Mouse (Mus musculus): ENCODE measurements around the gene Usp17lb.

- no peak for TF ChIP-seq CTCF (conservative IDR thresholded peaks at IDR 0.05; ENCODE audit: low read length)
- no peak for TF ChIP-seq NANOG (IDR thresholded peaks at IDR 0.05; ENCODE audit: borderline replicate concordance, low read length)
- no peak for TF ChIP-seq POU5F1 (IDR thresholded peaks at IDR 0.05; ENCODE audit: borderline replicate concordance, low read length)
Observed at GRCm38 (mm10) chr7:104861381-104861780, 19.0 kb upstream of the Usp17lb start.
